Mouse (Mus musculus) myocyte (in vitro differentiated cells): ENCODE data around the gene Spindoc.
A peak's percentile ranks its signal among the peaks of the same experiment; 100 is the strongest.

ENCODE experiments used
- CEBPB ChIP-seq: IDR thresholded peaks from 2 replicates; pipeline ENCODE4 v1.6.1; 2011; ENCODE audit warnings: mild to moderate bottlenecking, moderate library complexity; ENCODE audit not compliant: poor library complexity, insufficient read depth, severe bottlenecking
- E2F4 ChIP-seq: IDR thresholded peaks from one replicate; pipeline ENCODE4 v1.6.1; 2011; ENCODE audit warnings: mild to moderate bottlenecking, control low read depth, moderate library complexity; ENCODE audit not compliant: insufficient read depth
- MAX ChIP-seq: IDR thresholded peaks from one replicate; pipeline ENCODE4 v1.6.1; 2011; ENCODE audit warnings: low read depth, mild to moderate bottlenecking, control low read depth
- MYOD1 ChIP-seq, 3 experiments: IDR thresholded peaks; one replicate each; pipeline ENCODE4 v1.6.1; 2011; ENCODE audit warnings: control low read depth in 2 of 3, low read depth in 2 of 3, mild to moderate bottlenecking in 2 of 3, moderate library complexity in 1 of 3; ENCODE audit not compliant: insufficient read length in 2 of 3, control insufficient read depth in 1 of 3
- POLR2A ChIP-seq: IDR thresholded peaks from one replicate; pipeline ENCODE4 v1.6.1; 2011; ENCODE audit warnings: low read depth, mild to moderate bottlenecking, control low read depth, moderate library complexity; ENCODE audit not compliant: insufficient read length
- POLR2AphosphoS2 ChIP-seq: IDR thresholded peaks from one replicate; pipeline ENCODE4 v1.6.1; 2011; ENCODE audit warnings: low read depth, control low read depth; ENCODE audit not compliant: insufficient read length
- REST ChIP-seq: IDR thresholded peaks from one replicate; pipeline ENCODE4 v1.6.1; 2011; ENCODE audit warnings: mild to moderate bottlenecking, control low read depth, moderate library complexity; ENCODE audit not compliant: insufficient read depth, insufficient read length
- TCF12 ChIP-seq: IDR thresholded peaks from one replicate; pipeline ENCODE4 v1.6.1; 2011; ENCODE audit warnings: mild to moderate bottlenecking, control low read depth; ENCODE audit not compliant: poor library complexity, insufficient read depth, severe bottlenecking
- USF1 ChIP-seq: IDR thresholded peaks from one replicate; pipeline ENCODE4 v1.6.1; 2011; ENCODE audit warnings: low read depth, mild to moderate bottlenecking, control low read depth, moderate library complexity

DNA sequence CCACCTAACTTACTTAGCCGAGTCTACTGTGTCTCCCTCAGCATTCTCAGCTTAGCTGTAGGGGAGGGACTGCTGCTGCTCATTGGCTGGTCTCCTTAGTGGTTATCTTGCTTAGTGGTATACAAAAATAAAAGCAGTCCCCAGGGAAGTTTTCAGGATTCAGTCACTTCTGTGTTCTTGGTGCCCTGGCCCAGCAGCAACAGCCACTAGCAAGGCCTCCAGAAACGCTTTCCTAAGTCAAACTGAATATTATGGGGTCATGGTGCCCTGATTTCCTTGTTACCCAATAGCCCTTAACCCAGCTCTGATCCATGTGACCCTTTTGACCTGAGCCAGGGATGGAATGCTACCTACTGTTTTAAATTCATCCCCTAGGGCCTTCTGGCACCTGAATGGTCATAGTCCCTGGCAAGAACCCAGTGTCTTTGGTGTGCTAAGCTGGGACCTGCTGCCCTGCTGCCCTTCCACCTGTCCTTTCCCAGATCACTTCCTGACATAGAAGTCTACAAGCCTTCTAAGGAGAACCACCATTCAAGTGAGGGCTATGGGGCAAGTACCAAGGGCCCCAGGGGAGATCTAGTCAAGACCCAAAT, 73.0 kb downstream of the Spindoc start:
- TF ChIP-seq POLR2A (no peak), MAX (no peak), REST (no peak), POLR2AphosphoS2 (no peak), USF1 (no peak), MYOD1 (IDR thresholded peaks at IDR 0.05; ENCODE audit: control insufficient read depth in 1 of 3, insufficient read length in 2 of 3, low read depth in 2 of 3) (peak in 1 of 3 experiments; percentile 14), E2F4 (no peak), TCF12 (no peak), CEBPB (no peak)
